Mouse (Mus musculus): ENCODE measurements at regions not wholly inside any gene's neighbourhood (a gene's known extent, or its start where the extent isn't known, plus 50 kb on each side); places are given as distances from the start of the nearest gene placed in this dataset.

DNA sequence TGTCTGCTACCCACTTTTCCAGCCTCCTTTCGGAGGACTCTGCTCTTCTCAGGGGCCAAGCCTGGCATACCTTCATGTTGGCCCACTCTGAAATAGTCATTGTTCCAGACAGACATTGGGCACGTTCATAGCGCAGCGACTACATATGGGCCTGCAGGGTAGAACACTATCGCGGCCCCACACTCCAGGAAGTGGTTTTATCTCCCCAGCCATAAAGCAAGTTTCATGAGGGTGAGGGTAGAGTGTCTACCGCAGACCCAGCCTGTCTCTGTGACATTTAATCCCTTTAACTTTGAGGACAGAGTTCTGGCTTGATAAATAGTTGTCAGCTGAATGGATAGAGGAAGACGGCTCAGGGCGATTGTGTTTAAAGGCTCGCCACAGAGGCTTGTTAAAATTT is 177.5 kb upstream of the Elac2 start:
- no peaks in the 10 kb centered on the region for H3K27me3 ChIP-seq (replicated peaks; ENCODE audit: control insufficient read depth, insufficient read depth, low read length)
- no peaks in the 10 kb centered on the region for H3K36me3 ChIP-seq (ENCODE audit: control insufficient read depth, insufficient read depth)
- H3K4me3 ChIP-seq (replicated peaks; ENCODE audit: low read length) = no peak overlapping the region
- ATAC-seq = no peak
- H3K9ac ChIP-seq (replicated peaks; ENCODE audit: low read depth, low read length) = no peak overlapping the region
- H3K27ac ChIP-seq (ENCODE audit: low read length) = no peak overlapping the region
- H3K9me3 ChIP-seq (ENCODE audit: control insufficient read depth, low read length) = no peaks in the 10 kb centered on the region
- WGBS = 67% methylated on average over 10 of the region's 10 CpGs
- no peaks in the 10 kb centered on the region; the same call in 1 of the 2 replicates for H3K4me1 ChIP-seq (replicated peaks; ENCODE audit: control insufficient read depth, insufficient read depth, low read length)
- no peak overlapping the region for H3K4me2 ChIP-seq (ENCODE audit: low read length)

GRCm38 (mm10) chr11:64805567-64805966 is 173.3 kb upstream of the Elac2 start:
- Histone ChIP-seq H3K9me3 (ENCODE audit: control insufficient read depth, low read length) (no peaks in the 10 kb centered on the region), H3K27ac (ENCODE audit: low read length) (no peak overlapping the region), H3K4me1 (replicated peaks; ENCODE audit: control insufficient read depth, insufficient read depth, low read length) (no peaks in the 10 kb centered on the region; the same call in 1 of the 2 replicates), H3K36me3 (ENCODE audit: control insufficient read depth, insufficient read depth) (no peaks in the 10 kb centered on the region), H3K27me3 (replicated peaks; ENCODE audit: control insufficient read depth, insufficient read depth, low read length) (no peaks in the 10 kb centered on the region), H3K9ac (replicated peaks; ENCODE audit: low read depth, low read length) (no peak overlapping the region), H3K4me3 (replicated peaks; ENCODE audit: low read length) (no peak overlapping the region), H3K4me2 (ENCODE audit: low read length) (no peak overlapping the region)
- WGBS = 74% methylated on average over 3 of the region's 3 CpGs
- no peak for ATAC-seq

- ATAC-seq = no peak
- Histone ChIP-seq H3K36me3 (ENCODE audit: control insufficient read depth, insufficient read depth) (no peaks in the 10 kb centered on the region), H3K9ac (replicated peaks; ENCODE audit: low read depth, low read length) (no peak overlapping the region), H3K4me2 (ENCODE audit: low read length) (no peak overlapping the region), H3K27ac (ENCODE audit: low read length) (no peak overlapping the region), H3K9me3 (ENCODE audit: control insufficient read depth, low read length) (no peaks in the 10 kb centered on the region), H3K4me1 (replicated peaks; ENCODE audit: control insufficient read depth, insufficient read depth, low read length) (no peaks in the 10 kb centered on the region), H3K27me3 (replicated peaks; ENCODE audit: control insufficient read depth, insufficient read depth, low read length) (no peaks in the 10 kb centered on the region), H3K4me3 (replicated peaks; ENCODE audit: low read length) (no peak overlapping the region)
- WGBS = 82% methylated on average over 6 of the region's 6 CpGs
Observed at GRCm38 (mm10) chr11:64812408-64812807, 166.4 kb upstream of the Elac2 start.

GRCm38 (mm10) chr11:64829429-64829828 is 149.4 kb upstream of the Elac2 start:
- WGBS = 60% methylated on average over 5 of the region's 5 CpGs
- Histone ChIP-seq H3K4me2 (ENCODE audit: low read length) (no peak overlapping the region), H3K36me3 (ENCODE audit: control insufficient read depth, insufficient read depth) (no peaks in the 10 kb centered on the region), H3K27me3 (replicated peaks; ENCODE audit: control insufficient read depth, insufficient read depth, low read length) (no peaks in the 10 kb centered on the region), H3K27ac (ENCODE audit: low read length) (no peak overlapping the region), H3K4me3 (replicated peaks; ENCODE audit: low read length) (no peak overlapping the region), H3K9ac (replicated peaks; ENCODE audit: low read depth, low read length) (no peak overlapping the region), H3K4me1 (replicated peaks; ENCODE audit: control insufficient read depth, insufficient read depth, low read length) (no peaks in the 10 kb centered on the region), H3K9me3 (ENCODE audit: control insufficient read depth, low read length) (no peaks in the 10 kb centered on the region)
- no peak for ATAC-seq

DNA sequence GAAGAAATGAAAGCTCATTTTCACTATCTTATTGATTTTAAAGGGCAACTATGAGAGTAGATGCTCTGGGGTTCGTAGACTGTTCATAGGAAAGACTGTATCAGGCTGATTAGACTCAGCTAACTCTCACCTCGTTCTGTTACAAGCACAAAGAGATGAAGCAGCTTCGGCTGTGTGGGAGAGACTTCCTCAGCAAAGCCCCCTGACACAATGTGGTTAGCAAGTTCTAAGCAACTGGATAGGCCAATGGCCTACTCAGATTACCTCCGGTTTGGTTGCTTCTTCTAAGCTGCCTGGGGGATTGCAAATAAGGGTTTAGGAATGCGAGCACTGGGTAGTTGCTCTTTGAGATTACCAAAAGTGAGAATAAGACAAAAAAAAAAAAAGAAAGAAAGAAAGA is 146.4 kb upstream of the Elac2 start:
- Histone ChIP-seq H3K9me3 (ENCODE audit: control insufficient read depth, low read length) (no peaks in the 10 kb centered on the region), H3K9ac (replicated peaks; ENCODE audit: low read depth, low read length) (no peak overlapping the region), H3K4me2 (ENCODE audit: low read length) (no peak overlapping the region), H3K36me3 (ENCODE audit: control insufficient read depth, insufficient read depth) (no peaks in the 10 kb centered on the region), H3K27ac (ENCODE audit: low read length) (no peak overlapping the region), H3K4me1 (replicated peaks; ENCODE audit: control insufficient read depth, insufficient read depth, low read length) (no peaks in the 10 kb centered on the region), H3K27me3 (replicated peaks; ENCODE audit: control insufficient read depth, insufficient read depth, low read length) (no peaks in the 10 kb centered on the region), H3K4me3 (replicated peaks; ENCODE audit: low read length) (no peak overlapping the region)
- no peak for ATAC-seq
- WGBS = 59% methylated on average over 5 of the region's 5 CpGs

GRCm38 (mm10) chr11:64833786-64834185 is 145.1 kb upstream of the Elac2 start:
- H3K27me3 ChIP-seq (replicated peaks; ENCODE audit: control insufficient read depth, insufficient read depth, low read length) = no peaks in the 10 kb centered on the region
- H3K4me1 ChIP-seq (replicated peaks; ENCODE audit: control insufficient read depth, insufficient read depth, low read length) = no peaks in the 10 kb centered on the region
- ATAC-seq = no peak
- H3K4me3 ChIP-seq (replicated peaks; ENCODE audit: low read length) = no peak overlapping the region
- no peak overlapping the region for H3K4me2 ChIP-seq (ENCODE audit: low read length)
- no peak overlapping the region for H3K27ac ChIP-seq (ENCODE audit: low read length)
- H3K36me3 ChIP-seq (ENCODE audit: control insufficient read depth, insufficient read depth) = no peaks in the 10 kb centered on the region
- H3K9ac ChIP-seq (replicated peaks; ENCODE audit: low read depth, low read length) = no peak overlapping the region
- H3K9me3 ChIP-seq (ENCODE audit: control insufficient read depth, low read length) = no peaks in the 10 kb centered on the region
- WGBS = 35% methylated on average over 3 of the region's 3 CpGs

- Histone ChIP-seq H3K27ac (ENCODE audit: low read length) (no peak overlapping the region), H3K36me3 (ENCODE audit: control insufficient read depth, insufficient read depth) (no peaks in the 10 kb centered on the region), H3K9me3 (ENCODE audit: control insufficient read depth, low read length) (no peaks in the 10 kb centered on the region), H3K4me2 (ENCODE audit: low read length) (no peak overlapping the region), H3K9ac (replicated peaks; ENCODE audit: low read depth, low read length) (no peak overlapping the region), H3K4me3 (replicated peaks; ENCODE audit: low read length) (no peak overlapping the region), H3K4me1 (replicated peaks; ENCODE audit: control insufficient read depth, insufficient read depth, low read length) (no peaks in the 10 kb centered on the region), H3K27me3 (replicated peaks; ENCODE audit: control insufficient read depth, insufficient read depth, low read length) (no peaks in the 10 kb centered on the region)
- WGBS = 88% methylated on average over 8 of the region's 8 CpGs
- no peak for ATAC-seq
Observed at GRCm38 (mm10) chr11:64836771-64837170, 142.1 kb upstream of the Elac2 start.

GRCm38 (mm10) chr11:64841092-64841491 is 137.7 kb upstream of the Elac2 start:
- no peak overlapping the region for H3K4me3 ChIP-seq (replicated peaks; ENCODE audit: low read length)
- no peak overlapping the region for H3K9ac ChIP-seq (replicated peaks; ENCODE audit: low read depth, low read length)
- no peak for ATAC-seq
- no peak overlapping the region for H3K27ac ChIP-seq (ENCODE audit: low read length)
- no peaks in the 10 kb centered on the region for H3K4me1 ChIP-seq (replicated peaks; ENCODE audit: control insufficient read depth, insufficient read depth, low read length)
- H3K9me3 ChIP-seq (ENCODE audit: control insufficient read depth, low read length) = no peaks in the 10 kb centered on the region
- H3K27me3 ChIP-seq (replicated peaks; ENCODE audit: control insufficient read depth, insufficient read depth, low read length) = no peaks in the 10 kb centered on the region
- no peak overlapping the region for H3K4me2 ChIP-seq (ENCODE audit: low read length)
- no peaks in the 10 kb centered on the region for H3K36me3 ChIP-seq (ENCODE audit: control insufficient read depth, insufficient read depth)
- WGBS = 98% methylated on average over 2 of the region's 2 CpGs

- H3K9ac ChIP-seq (replicated peaks; ENCODE audit: low read depth, low read length) = no peak overlapping the region
- no peak overlapping the region for H3K4me3 ChIP-seq (replicated peaks; ENCODE audit: low read length)
- no peaks in the 10 kb centered on the region for H3K36me3 ChIP-seq (ENCODE audit: control insufficient read depth, insufficient read depth)
- ATAC-seq = no peak
- H3K4me1 ChIP-seq (replicated peaks; ENCODE audit: control insufficient read depth, insufficient read depth, low read length) = no peaks in the 10 kb centered on the region
- no peak overlapping the region for H3K4me2 ChIP-seq (ENCODE audit: low read length)
- no peaks in the 10 kb centered on the region for H3K9me3 ChIP-seq (ENCODE audit: control insufficient read depth, low read length)
- no peaks in the 10 kb centered on the region for H3K27me3 ChIP-seq (replicated peaks; ENCODE audit: control insufficient read depth, insufficient read depth, low read length)
- H3K27ac ChIP-seq (ENCODE audit: low read length) = no peak overlapping the region
- WGBS = 82% methylated on average over 18 of the region's 18 CpGs
Observed at GRCm38 (mm10) chr11:64842775-64843530, 135.9 kb upstream of the Elac2 start.
